Mouse (Mus musculus) left cerebral cortex, postnatal 25 days (tissue): ENCODE measurements around the gene Adra2a. TPM values are rescaled to one million over a fixed set of nuclear protein-coding genes. Genes with fewer than 3 reads are reported as not detected.

ENCODE experiments used
- DNase-seq, 2 experiments: peaks; one replicate each; pipeline ENCODE4 v3.0.0; 2022; ENCODE audit warnings: low spot score in 2 of 2, mixed read lengths in 1 of 2
- intact Hi-C: fragments of 180-260 bp; cut with DNase I; formaldehyde crosslinking; loops from one replicate; pipeline ENCODE4 v1.15.1; 2025
- total RNA-seq, 2 experiments: library from RNA; stranded (reverse); gene quantifications; 2 replicates each; pipeline ENCODE4 v1.2.3; 2021

The Adra2a gene
- total RNA-seq: 10 to 100 TPM; 22.5 to 22.9 TPM

DNA sequence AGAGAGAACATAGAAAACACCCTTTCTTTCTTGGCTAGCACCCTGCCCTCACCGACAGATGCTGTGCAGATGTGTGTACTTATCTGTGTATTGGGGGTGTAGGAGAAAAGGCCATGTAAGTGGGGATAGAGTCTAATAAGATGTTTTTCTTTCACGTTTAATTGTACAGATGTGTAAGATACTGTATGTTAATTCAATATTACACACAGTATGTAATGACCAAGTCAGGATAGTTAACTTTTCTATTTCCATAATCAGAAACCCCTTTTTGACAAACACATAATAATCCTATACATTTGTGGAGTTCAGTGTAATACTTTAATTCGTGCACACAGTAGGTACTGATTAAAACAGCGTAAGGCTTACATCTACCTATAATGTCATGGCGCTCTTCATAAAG lies at the start of gene Adra2a:
TSS of gene Adra2a (plus strand) at position 301 of the 400 bp plus-strand sequence.
- DNase-seq: no peak
- intact Hi-C loops: loop anchor here (1.0 to 10.0 kb wide), 3 partner anchors 201 to 1163 kb away; no protein-coding TSS in a partner anchor

DNA sequence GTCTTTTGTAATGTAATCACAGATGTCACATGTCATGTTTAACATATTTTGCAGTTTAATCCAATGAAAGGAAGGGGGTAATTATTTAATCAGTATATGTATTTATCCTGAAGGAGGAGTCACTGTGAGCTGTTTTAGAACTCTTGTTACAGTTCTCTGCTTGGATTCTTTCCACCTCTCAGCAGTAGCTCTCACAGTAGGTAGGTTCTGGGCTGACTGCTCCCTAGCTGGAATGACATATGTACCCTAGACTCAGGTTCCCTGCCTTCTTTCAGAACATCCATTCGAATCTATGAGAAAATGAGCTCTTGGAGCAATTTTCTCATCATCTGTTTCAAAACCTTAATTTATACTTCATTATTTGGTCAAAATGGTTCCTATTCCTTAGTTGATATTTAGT lies 49.7 kb upstream of the Adra2a start:
- intact Hi-C loops: no loop called here
- no peak for DNase-seq

- no peak for DNase-seq
- intact Hi-C loops: no loop called here
Observed at GRCm38 (mm10) chr19:54010973-54011372, 33.0 kb upstream of the Adra2a start.

DNA sequence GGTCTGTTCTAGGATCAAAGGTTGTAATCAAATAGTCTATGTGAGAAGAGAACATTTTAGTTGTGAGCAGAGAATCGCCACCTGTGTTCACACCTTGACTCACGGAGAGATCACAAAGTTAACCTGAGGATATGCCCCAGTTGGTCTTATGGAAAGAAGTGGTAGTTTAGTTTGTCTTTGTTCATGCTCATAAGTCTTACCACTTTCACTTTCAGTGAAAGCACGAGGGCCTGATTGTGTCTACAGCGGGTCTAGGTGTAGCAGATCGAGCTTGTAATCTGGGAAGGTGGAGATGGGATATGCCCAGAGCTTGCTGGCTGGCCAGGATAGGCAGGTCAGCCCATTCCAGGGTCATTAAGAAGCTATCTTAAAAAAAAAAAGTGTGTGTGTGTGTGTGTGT lies 29.0 kb upstream of the Adra2a start:
- intact Hi-C loops: no loop called here
- DNase-seq: no peak

- intact Hi-C loops: no loop called here
- no peak for DNase-seq
Observed at GRCm38 (mm10) chr19:54015503-54015902, 28.4 kb upstream of the Adra2a start.

- no peak for DNase-seq
- intact Hi-C loops: no loop called here
Observed at GRCm38 (mm10) chr19:54035100-54035499, 8.9 kb upstream of the Adra2a start.

DNA sequence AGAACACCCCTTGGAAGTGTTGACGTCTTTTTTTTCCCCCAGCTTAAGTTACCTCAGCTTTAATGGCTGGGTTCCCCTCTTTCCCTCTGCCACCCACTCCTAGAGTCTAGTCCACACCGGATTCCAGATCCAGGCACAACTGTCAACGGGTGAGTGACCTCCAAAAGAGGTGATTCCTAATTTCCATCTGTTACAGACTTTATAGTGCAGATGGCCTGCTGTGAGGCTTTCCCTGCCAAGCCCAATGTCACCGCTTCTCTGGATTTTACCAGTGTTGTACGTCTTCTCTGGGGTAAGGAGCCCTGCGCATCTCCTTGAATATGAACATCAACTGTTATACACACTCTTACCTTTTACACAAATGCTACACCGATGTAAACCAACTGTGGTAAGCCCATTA lies 4.5 kb upstream of the Adra2a start:
- intact Hi-C loops: no loop called here
- DNase-seq: no peak

DNA sequence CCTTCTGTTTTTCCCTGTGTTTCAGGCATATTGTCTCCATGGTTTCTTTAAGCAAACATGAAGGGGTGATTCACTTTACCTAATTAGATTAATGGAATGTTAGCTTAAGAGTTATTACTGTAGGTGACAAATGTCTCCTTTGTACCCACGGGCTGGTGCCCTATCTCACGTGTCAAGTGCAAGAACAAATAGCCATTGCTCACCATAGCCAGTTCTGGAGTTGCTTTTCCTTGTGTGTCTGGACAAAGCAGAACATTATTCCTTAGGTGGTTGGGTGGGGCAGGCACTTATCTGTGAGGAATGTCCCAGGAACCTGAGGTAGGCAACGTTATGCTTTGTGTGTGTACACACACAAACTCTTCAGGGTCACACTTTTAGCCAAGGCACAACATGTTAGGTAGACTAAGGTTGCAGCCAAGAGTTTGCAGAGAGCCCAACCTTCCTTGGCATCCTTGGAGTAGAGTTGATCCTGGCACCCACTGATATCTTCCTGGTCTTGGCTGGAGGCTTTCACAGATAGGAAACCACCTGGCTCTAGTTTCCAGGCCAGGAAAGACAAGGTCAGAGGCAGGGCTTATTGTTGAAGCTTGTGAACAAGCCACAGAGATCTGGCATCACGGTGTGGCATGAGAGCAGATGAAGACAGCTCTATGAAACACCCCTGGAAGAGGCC lies 3.5 kb upstream of the Adra2a start:
- intact Hi-C loops: loop anchor here (5.0 to 10.0 kb wide), 2 partner anchors 204 to 1167 kb away; no protein-coding TSS in a partner anchor
- DNase-seq: no peak

DNA sequence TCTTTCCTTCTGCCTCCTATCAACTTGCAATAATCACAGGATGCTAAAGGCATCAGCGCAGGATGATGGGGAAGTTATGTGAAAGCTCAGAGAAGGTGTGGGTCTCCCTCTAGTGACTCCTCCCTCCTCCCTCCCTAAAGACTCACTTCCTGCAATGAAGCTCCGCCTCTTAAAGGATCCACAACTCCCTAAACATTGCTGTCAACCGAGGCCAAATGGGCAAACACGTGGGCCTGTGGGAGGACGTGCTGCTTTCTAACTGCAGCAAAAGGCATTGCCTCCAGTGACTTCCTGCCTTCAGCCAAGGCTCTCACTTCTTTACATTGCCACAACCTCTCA lies 3.0 kb upstream of the Adra2a start:
- DNase-seq: no peak
- intact Hi-C loops: loop anchor here (5.0 to 10.0 kb wide), 2 partner anchors 204 to 1166 kb away; no protein-coding TSS in a partner anchor

GRCm38 (mm10) chr19:54044507-54045371 lies 788 bp downstream of the Adra2a start:
- peak; percentile 82 for DNase-seq
- intact Hi-C loops: loop anchor here (1.0 to 10.0 kb wide), 6 partner anchors 133 to 1163 kb away; no protein-coding TSS in a partner anchor

GRCm38 (mm10) chr19:54045412-54045811 lies 1.5 kb downstream of the Adra2a start:
- intact Hi-C loops: loop anchor here (1.0 to 10.0 kb wide), 4 partner anchors 132 to 1016 kb away; no protein-coding TSS in a partner anchor
- no peak for DNase-seq

DNA sequence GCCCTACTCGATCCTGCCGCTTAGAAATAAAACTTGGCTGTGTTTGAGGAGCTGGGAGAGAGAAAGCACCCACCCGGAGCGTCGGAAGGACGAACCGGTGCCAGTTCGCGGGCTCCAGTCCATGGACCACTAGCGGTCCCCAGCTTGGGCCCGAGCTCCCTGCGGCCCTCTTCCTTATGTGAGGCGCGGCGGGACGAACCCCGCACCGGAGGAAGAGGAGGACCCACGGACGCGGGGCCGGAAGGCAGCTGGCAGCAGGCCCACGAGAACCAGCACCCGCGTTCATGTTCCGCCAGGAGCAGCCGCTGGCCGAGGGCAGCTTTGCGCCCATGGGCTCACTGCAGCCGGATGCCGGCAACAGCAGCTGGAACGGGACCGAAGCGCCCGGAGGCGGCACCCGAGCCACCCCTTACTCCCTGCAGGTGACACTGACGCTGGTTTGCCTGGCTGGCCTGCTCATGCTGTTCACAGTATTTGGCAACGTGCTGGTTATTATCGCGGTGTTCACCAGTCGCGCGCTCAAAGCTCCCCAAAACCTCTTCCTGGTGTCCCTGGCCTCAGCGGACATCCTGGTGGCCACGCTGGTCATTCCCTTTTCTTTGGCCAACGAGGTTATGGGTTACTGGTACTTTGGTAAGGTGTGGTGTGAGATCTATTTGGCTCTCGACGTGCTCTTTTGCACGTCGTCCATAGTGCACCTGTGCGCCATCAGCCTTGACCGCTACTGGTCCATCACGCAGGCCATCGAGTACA lies 2.2 kb downstream of the Adra2a start:
- peak in 1 of 2 experiments; percentile 46 for DNase-seq
- intact Hi-C loops: loop anchor here (1.0 to 10.0 kb wide), 4 partner anchors 131 to 1015 kb away; no protein-coding TSS in a partner anchor

DNA sequence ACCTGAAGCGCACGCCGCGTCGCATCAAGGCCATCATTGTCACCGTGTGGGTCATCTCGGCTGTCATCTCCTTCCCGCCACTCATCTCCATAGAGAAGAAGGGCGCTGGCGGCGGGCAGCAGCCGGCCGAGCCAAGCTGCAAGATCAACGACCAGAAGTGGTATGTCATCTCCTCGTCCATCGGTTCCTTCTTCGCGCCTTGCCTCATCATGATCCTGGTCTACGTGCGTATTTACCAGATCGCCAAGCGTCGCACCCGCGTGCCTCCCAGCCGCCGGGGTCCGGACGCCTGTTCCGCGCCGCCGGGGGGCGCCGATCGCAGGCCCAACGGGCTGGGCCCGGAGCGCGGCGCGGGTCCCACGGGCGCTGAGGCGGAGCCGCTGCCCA lies 2.7 kb downstream of the Adra2a start:
- peak in 1 of 2 experiments; percentile 13 for DNase-seq
- intact Hi-C loops: loop anchor here (5.0 to 10.0 kb wide), 3 partner anchors 131 to 736 kb away; no protein-coding TSS in a partner anchor

DNA sequence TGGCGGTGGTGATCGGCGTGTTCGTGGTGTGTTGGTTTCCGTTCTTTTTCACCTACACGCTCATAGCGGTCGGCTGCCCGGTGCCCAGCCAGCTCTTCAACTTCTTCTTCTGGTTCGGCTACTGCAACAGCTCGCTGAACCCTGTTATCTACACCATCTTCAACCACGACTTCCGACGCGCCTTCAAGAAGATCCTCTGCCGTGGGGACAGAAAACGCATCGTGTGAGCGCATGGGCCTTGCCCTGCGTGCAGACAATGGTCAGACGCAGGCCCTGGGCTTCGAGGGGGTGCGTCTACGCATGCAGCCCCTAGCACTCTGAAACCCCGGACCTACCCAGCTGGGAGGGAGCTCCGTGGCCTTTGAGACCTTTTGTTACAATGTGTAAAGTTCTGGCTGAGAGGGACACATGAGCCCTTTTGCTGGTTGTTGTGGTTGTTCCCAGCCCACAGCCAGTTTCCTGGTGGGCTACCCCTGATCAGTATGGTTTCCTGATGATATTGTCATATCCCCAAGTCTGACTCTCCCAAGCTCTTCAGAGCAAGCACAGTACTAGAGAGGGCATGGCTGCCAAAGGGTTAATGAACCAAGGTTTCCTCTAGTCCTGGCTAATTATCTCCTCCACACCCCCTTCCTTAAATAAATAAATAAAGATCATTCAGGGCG lies 3.6 kb downstream of the Adra2a start:
- no peak for DNase-seq
- intact Hi-C loops: loop anchor here (5.0 to 10.0 kb wide), 3 partner anchors 130 to 735 kb away; no protein-coding TSS in a partner anchor

GRCm38 (mm10) chr19:54048161-54048885 lies 4.4 kb downstream of the Adra2a start:
- intact Hi-C loops: loop anchor here (5.0 to 10.0 kb wide), 3 partner anchors 129 to 734 kb away; no protein-coding TSS in a partner anchor
- DNase-seq: no peak

DNA sequence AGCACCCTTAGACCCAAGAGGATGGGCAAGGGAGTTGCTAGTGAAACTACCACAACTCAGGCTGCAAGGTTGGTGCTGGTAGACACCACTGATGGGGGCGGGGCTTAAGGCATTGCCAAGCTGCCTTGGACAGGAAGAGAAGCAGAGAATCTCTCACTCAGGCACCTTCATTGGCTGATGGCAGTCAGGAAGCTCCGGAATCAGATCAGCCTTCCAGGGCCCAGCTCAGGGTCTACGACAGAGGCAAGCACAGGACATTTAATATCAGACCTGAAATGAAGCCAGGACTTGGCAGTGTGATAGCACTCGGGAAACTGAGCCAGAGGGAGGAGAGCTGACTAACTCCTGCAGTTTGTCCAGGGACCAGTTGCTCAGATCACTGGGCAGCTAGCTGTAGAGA lies 7.7 kb downstream of the Adra2a start:
- intact Hi-C loops: no loop called here

DNA sequence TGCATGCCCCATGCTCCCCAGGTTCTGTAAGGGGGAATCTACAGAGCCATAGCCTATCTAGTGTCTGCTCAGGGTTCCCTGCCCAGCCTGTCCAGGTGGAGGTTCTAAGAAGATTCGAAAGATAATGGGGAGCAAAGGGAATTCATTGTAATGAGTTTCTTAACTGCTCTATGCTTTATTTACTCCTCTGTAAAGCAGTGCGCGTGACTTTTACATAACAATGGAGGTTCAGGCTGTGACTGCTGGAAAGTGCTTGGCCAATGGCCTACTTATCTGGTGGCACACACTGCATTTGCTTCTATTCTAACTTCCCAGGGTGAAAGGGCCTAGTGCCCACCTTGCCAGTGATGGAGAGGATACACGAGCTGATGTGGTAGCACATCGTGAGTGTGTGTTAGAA lies 11.9 kb downstream of the Adra2a start:
- DNase-seq: no peak
- intact Hi-C loops: no loop called here

More for the DNA sequence above, 7.7 kb downstream of the Adra2a start:
- DNase-seq: no peak

DNA sequence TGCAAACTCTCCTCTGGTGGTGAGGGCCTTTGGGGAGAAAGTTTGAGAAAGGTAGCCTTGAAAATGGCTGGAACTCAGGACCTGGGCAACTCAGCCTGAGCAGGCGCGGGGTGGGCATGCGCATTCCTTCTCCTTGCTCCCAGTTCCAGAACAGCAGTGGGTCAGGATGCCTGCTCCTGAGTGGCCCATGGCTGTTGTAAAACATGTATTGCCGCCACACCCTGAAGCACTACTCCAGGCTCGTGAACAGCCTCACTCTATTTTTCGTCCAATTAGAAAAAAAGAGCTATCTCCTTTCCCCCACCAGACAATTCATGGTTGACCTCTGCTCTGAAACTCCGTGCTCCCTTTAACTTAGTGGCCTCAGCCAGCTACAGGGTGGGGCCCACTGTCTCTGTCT lies 24.5 kb downstream of the Adra2a start:
- no peak for DNase-seq
- intact Hi-C loops: no loop called here

DNA sequence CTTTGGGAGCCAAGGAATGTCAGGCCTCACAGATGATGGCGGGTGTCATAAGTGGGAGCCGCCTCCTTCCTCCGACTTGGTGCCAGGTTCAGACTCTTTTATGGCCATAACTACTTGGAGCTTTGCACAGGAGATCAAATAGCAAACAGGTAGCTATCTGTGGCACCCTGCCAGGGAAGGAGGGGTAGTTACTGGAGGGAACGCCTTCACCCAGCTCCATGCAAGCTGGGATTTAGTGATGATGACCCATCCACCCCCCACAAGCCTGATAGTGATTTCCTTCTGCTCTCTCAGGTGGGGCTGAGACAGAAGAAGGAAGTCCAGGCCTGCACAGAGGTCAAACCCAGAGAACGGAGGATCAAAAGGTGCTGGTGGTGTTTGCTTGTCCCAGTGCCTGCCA lies 26.6 kb downstream of the Adra2a start:
- DNase-seq: no peak
- intact Hi-C loops: no loop called here
